Mouse (Mus musculus) heart, postnatal 0 days (tissue): Measurements from ENCODE around the gene Stk11. TPM values are rescaled to one million over a fixed set of nuclear protein-coding genes. Genes with fewer than 3 reads are reported as not detected.

ENCODE experiments used
- ATAC-seq: fragments of 200-750 bp; cut with Nextera tagmentation; 2 replicates; pipeline ENCODE4 v1.8.0; 2017; ENCODE audit warnings: low read depth, moderate number of reproducible peaks, moderate library complexity; ENCODE audit not compliant: insufficient read depth
- DNase-seq: peaks from one replicate; pipeline ENCODE4 v3.0.0-alpha.2; 2016; ENCODE audit warnings: low spot score
- H3K27ac ChIP-seq: fragments of 300-500 bp; sonication (generic); 2 replicates; pipeline ENCODE4 v1.5.1; 2014; ENCODE audit warnings: low read depth, mild to moderate bottlenecking
- H3K27me3 ChIP-seq: fragments of 300-500 bp; sonication (generic); 2 replicates; pipeline ENCODE4 v1.6.1; 2014; ENCODE audit warnings: low read length, mixed read lengths; ENCODE audit not compliant: control insufficient read depth, insufficient read depth
- H3K36me3 ChIP-seq: fragments of 300-500 bp; sonication (generic); replicated peaks from 2 replicates; pipeline ENCODE4 v1.6.1; 2014; ENCODE audit warnings: low read length, mixed read lengths; ENCODE audit not compliant: control insufficient read depth, insufficient read depth
- H3K4me1 ChIP-seq: fragments of 300-500 bp; sonication (generic); 2 replicates; pipeline ENCODE4 v1.6.1; 2014; ENCODE audit warnings: antibody characterized with exemption; ENCODE audit not compliant: control insufficient read depth, insufficient read depth
- H3K4me2 ChIP-seq: fragments of 300-500 bp; sonication (generic); 2 replicates; pipeline ENCODE4 v1.6.1; 2014; ENCODE audit warnings: low read depth, mild to moderate bottlenecking, low read length, moderate library complexity
- H3K4me3 ChIP-seq: fragments of 300-500 bp; sonication (generic); 2 replicates; pipeline ENCODE4 v1.5.1; 2014; ENCODE audit warnings: low read depth, low read length
- H3K9ac ChIP-seq: fragments of 300-500 bp; sonication (generic); replicated peaks from 2 replicates; pipeline ENCODE4 v1.6.1; 2014; ENCODE audit warnings: low read depth, low read length, mixed read lengths
- H3K9me3 ChIP-seq: fragments of 300-500 bp; sonication (generic); replicated peaks from 2 replicates; pipeline ENCODE4 v1.6.1; 2016; ENCODE audit warnings: low read length; ENCODE audit not compliant: control insufficient read depth
- CTCF ChIP-seq: IDR thresholded peaks from 2 replicates; pipeline ENCODE4 v1.5.1; 2016; ENCODE audit warnings: antibody characterized with exemption, control low read depth, low read depth
- EP300 ChIP-seq: IDR thresholded peaks from 2 replicates; pipeline ENCODE4 v1.6.1; 2016; ENCODE audit warnings: antibody characterized with exemption, low read depth
- WGBS: fragments of 180-500 bp; shearing (Covaris S2); extraction: QIAGEN DNeasy Blood & Tissue Kit; methylation state at CpG from one replicate; pipeline ENCODE4 v1.1.7; 2014; 5-methylcytosine and 5-hydroxymethylcytosine counted together
- polyA plus RNA-seq: library from polyadenylated mRNA; unstranded; fragments of >200 nt; fragmentation: Nextera tagmentation; extraction: Ambion mirVana; gene quantifications from 2 replicates; pipeline ENCODE4 v1.2.1, GENCODE M21; 2015
- total RNA-seq: library from RNA; depleted of rRNA; stranded (reverse); fragments of >200 nt; gene quantifications from 2 replicates; pipeline ENCODE4 v1.2.3, GENCODE M21; 2014; ENCODE audit warnings: low replicate concordance

The Stk11 gene
- total and polyA plus RNA-seq, 2 experiments from 2014 or later, result 10.8 to 40.3 TPM

- peak overlapping the region; percentile 60 for H3K9ac ChIP-seq
- H3K4me3 ChIP-seq, result peak overlapping the region; percentile 37
- H3K36me3 ChIP-seq, result peaks cover 21% of the 10 kb centered on the region
- H3K4me2 ChIP-seq, result peak overlapping the region; percentile 65
- no peaks in the 10 kb centered on the region for H3K27me3 ChIP-seq
- peak; percentile 10 for ATAC-seq
- 2% methylated on average over 33 of the region's 33 CpGs for WGBS
- no peaks in the 10 kb centered on the region for H3K9me3 ChIP-seq
- peak overlapping the region; percentile 95 for H3K27ac ChIP-seq
- TF ChIP-seq EP300, result peak; percentile 17; the same call in 1 of the 2 replicates
- no peak; the same call in 1 of the 2 replicates for TF ChIP-seq CTCF
- H3K4me1 ChIP-seq, result peaks cover 65% of the 10 kb centered on the region
- DNase-seq, result peak; percentile 82
These were observed 45.1 kb downstream of the Stk11 start for GRCm38 (mm10) chr10:80160455-80161371.

GRCm38 (mm10) chr10:80161522-80162242 lies 46.1 kb downstream of the Stk11 start:
- DNase-seq (peak; percentile 52), ATAC-seq (no peak)
- peaks cover 11% of the 10 kb centered on the region for H3K36me3 ChIP-seq
- peak overlapping the region; percentile 65 for H3K4me2 ChIP-seq
- TF ChIP-seq EP300, result no peak
- TF ChIP-seq CTCF, result no peak
- no peaks in the 10 kb centered on the region for H3K9me3 ChIP-seq
- peak overlapping the region; percentile 37 for H3K4me3 ChIP-seq
- H3K9ac ChIP-seq, result peak overlapping the region; percentile 60; the same call in 1 of the 2 replicates
- peaks cover 65% of the 10 kb centered on the region for H3K4me1 ChIP-seq
- no peaks in the 10 kb centered on the region for H3K27me3 ChIP-seq
- peak overlapping the region; percentile 95 for H3K27ac ChIP-seq
- 15% methylated on average over 6 of the region's 7 CpGs for WGBS

- 87% methylated on average over 3 of the region's 3 CpGs for WGBS
- no peak overlapping the region for H3K4me2 ChIP-seq
- H3K9me3 ChIP-seq, result no peaks in the 10 kb centered on the region
- DNase-seq, result no peak
- H3K36me3 ChIP-seq, result peaks cover 6% of the 10 kb centered on the region
- H3K4me3 ChIP-seq, result no peak overlapping the region
- H3K4me1 ChIP-seq, result peaks cover 67% of the 10 kb centered on the region
- ATAC-seq, result no peak
- no peaks in the 10 kb centered on the region for H3K27me3 ChIP-seq
- no peak for TF ChIP-seq EP300
- no peak for TF ChIP-seq CTCF
- H3K27ac ChIP-seq, result peak overlapping the region; percentile 95
- no peak overlapping the region for H3K9ac ChIP-seq
These were observed 46.6 kb downstream of the Stk11 start for GRCm38 (mm10) chr10:80162243-80162608.

GRCm38 (mm10) chr10:80162716-80163299 lies 47.2 kb downstream of the Stk11 start:
- DNase-seq, result no peak
- WGBS, result 77% methylated on average over 6 of the region's 6 CpGs
- no peaks in the 10 kb centered on the region for H3K9me3 ChIP-seq

GRCm38 (mm10) chr10:80163721-80164120 lies 48.1 kb downstream of the Stk11 start:
- 41% methylated on average over 8 of the region's 8 CpGs for WGBS
- no peak overlapping the region for H3K9ac ChIP-seq
- H3K36me3 ChIP-seq, result no peaks in the 10 kb centered on the region
- H3K27ac ChIP-seq, result peak overlapping the region; percentile 76
- H3K4me2 ChIP-seq, result no peak overlapping the region
- TF ChIP-seq CTCF, result no peak
- no peak for TF ChIP-seq EP300
- DNase-seq, result peak; percentile 67
- no peaks in the 10 kb centered on the region for H3K27me3 ChIP-seq
- H3K9me3 ChIP-seq, result no peaks in the 10 kb centered on the region
- H3K4me1 ChIP-seq, result peaks cover 64% of the 10 kb centered on the region
- no peak for ATAC-seq
- H3K4me3 ChIP-seq, result no peak overlapping the region

More at GRCm38 (mm10) chr10:80162716-80163299, 47.2 kb downstream of the Stk11 start:
- no peak overlapping the region for H3K4me2 ChIP-seq
- no peaks in the 10 kb centered on the region for H3K27me3 ChIP-seq
- H3K4me1 ChIP-seq, result peaks cover 63% of the 10 kb centered on the region
- H3K36me3 ChIP-seq, result 0 out of 2 replicates have a peak, but pooled peaks cover under 1% of the 10 kb centered on the region
- H3K4me3 ChIP-seq, result no peak overlapping the region
- no peak overlapping the region for H3K9ac ChIP-seq
- ATAC-seq, result no peak
- peak overlapping the region; percentile 76; the same call in 1 of the 2 replicates for H3K27ac ChIP-seq
- TF ChIP-seq CTCF (no peak), EP300 (no peak)
